Mouse (Mus musculus) retina, postnatal 1 day (tissue): ENCODE results near the gene Inka2.

Source experiments
- DNase-seq: peaks from one replicate; pipeline ENCODE4 v3.0.0-alpha.2; 2012

Gene Inka2

GRCm38 (mm10) chr3:105733538-105733937, 29.1 kb downstream of the Inka2 start:
- DNase-seq = no peak

DNA sequence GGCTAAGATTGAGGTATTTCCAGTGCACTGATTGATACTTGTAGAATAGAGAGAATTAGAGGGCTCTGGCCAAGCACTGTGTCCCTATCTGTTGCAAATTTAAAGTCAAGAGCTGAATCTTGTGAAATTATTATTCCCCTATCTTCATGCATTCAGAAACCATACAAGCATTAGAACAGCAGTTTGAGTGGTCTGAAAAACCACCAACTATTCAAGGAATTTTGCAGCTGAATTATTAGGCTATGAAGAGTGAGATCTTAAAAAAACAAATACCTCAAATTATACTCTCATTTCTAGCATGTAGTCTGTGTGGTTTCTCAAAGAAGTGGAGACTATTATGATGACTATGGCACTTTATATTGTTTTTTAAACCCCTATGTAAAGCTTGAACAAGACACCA, 30.9 kb downstream of the Inka2 start:
- DNase-seq = no peak

DNA sequence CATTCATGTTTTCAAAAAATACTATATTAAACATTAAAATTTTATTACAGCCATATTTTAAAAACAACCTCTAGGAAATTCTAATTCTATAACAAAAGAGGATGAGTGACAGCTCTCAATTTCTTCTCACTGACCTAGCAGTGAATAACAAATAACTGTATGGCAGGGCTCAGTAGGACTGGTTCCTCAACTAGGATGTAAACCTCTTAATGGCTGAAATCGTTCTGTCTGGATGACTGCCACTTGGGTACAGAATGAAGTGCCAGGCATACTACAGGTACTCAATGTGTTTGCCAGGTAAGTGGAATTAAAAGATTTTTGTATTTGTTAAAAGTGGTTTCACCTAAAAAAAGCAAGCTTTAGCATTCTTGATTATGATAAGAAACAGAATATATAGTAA, 31.7 kb downstream of the Inka2 start:
- DNase-seq = no peak

- no peak for DNase-seq
Measured at GRCm38 (mm10) chr3:105737070-105737469, 32.7 kb downstream of the Inka2 start.

DNA sequence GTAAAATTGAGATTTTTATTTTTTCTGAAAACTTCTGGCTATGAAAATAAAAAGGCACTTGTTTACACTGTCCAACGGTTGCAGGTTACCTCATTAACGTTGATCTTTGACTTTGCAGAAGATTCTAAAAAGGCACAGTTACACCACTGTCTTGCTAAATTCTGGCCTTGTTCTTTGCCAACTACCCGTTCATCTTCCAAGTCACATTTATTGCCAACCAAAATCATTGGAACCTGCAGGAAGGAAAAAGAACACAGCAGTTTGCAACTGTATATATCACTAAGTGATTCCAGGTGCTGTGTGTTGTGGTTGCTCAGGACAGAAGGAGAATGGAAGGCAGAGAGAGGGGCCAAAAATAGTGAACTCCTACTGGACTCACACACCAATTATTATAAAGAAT, 33.3 kb downstream of the Inka2 start:
- no peak for DNase-seq

DNA sequence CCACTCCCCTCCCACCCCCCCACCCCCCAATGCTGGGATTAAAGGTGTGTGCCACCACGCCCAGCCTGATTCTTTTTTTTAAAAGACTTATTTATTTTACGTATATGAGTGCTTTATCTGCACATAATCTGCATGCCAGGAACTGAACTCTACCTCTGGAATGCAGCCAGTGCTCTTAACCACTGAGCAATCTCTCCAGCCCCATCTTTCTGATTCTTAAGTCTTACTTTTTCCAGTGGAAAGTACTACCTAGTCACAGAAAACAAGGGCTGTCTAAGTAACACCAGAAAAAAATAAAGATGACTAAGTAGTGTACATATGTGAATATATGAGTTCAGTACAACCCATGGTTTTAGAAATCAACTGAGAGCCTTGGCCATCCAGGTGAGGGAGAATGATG, 42.1 kb downstream of the Inka2 start:
- DNase-seq = no peak

GRCm38 (mm10) chr3:105750810-105751209, 46.4 kb downstream of the Inka2 start:
- DNase-seq = no peak

DNA sequence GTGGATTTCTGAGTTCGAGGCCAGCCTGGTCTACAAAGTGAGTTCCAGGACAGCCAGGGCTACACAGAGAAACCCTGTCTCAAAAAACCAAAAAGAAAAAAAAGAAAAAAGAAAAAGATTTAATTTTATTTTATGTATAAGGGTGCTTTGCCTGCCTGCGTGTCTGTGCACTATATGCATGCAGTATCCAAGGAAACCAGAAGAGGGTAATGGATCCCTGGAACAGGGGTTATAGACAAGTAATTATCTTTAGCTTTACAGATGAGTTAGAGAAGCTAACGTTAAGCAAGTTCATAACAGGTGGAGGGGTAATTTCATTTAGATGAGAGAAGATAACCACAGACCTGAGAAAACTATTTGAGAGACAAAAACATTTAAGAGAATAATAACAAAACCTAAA, 49.8 kb downstream of the Inka2 start:
- no peak for DNase-seq

DNA sequence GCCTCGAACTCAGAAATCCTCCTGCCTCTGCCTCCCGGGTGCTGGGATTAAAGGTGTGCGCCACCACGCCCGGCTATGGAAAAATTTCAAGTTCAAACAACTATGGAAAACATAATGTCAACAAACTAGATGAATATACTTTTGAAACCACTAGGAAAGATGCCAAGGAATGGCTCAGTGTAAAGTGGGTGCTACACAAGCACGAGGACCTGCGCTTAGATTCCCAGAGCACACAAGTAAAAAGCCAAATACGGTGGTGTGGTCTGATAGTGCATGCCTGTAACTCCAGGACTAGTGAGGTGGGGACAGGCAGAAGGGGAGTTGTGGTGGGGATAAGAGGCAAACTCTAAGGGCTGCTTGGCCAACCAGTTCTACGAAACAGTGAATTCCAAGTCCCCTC, 50.7 kb downstream of the Inka2 start:
- DNase-seq = no peak

DNA sequence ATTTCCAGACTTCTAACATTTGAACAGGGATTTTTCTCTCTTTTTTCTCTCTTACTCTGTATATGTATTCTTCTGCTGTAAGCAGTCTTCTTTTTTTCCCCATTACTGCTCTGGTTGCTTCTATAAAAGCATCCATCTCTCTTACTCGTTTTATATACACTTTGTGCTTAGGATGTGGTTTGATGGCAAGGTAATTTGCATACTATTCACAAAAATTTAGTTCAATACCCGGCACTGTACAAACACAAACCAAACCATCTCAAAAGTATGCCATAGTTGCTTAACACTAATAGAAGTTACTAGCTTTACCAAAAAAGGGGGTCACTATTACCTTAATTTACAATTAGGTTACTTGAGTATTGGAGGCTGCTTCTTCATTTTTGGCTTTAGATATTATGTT, 52.1 kb downstream of the Inka2 start:
- DNase-seq = no peak

DNA sequence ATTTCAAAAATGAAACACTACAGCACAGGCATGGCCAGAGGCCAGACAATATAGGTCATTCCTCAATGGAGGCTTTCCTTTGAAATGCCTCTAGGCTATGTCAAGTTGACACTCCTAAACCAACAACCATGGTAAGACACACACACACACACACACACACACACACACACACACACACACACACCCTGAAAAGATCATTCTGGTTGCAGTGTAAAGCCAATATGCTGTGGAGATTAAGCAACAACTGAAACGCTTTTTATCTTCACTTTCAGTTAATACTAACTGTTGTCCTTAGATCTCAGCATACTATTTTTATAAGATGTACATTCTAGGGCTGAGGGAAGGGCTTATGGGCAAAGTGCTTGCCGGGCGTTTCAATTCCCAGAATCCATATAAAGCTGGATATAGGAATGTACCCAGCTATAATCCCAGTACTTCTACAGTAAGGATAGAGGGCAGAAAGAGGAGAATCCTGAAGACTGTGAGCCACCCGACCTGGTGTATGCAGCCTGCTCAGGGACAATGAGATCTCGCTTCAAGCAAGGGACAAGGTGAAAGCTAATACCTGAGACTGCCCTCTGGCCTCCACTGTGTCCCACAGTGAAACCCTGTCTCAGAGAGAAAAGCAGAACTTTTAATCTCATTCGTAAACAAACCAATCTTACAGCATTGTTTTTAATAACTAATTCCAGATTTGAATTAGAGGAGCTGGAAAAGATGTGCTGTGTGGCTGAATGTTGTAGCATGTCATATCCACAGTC, 53.1 kb downstream of the Inka2 start:
- DNase-seq = peak; percentile 32

- no peak for DNase-seq
Measured at GRCm38 (mm10) chr3:105758098-105758497, 53.7 kb downstream of the Inka2 start.

DNA sequence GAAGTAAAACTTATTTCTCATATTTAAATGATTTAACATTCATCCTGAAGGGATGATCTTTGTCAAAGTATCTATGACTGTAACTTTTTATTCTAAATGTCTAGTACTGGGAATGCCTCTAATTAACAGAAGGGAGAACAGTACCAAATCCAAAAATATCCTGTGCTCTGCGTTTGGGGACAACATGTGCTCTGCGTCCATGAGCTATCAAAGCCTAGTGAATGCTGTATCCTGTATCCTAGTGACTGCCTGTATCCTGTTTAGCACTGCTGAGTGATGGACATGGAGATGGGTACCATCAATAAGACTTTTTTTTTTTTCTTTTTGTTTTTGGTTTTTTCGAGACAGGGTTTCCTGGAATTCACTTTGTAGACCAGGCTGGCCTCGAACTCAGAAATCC, 54.3 kb downstream of the Inka2 start:
- no peak for DNase-seq

- DNase-seq = no peak
Measured at GRCm38 (mm10) chr3:105760063-105760462, 55.7 kb downstream of the Inka2 start.

- DNase-seq = no peak
Measured at GRCm38 (mm10) chr3:105763132-105763851, 58.9 kb downstream of the Inka2 start.

DNA sequence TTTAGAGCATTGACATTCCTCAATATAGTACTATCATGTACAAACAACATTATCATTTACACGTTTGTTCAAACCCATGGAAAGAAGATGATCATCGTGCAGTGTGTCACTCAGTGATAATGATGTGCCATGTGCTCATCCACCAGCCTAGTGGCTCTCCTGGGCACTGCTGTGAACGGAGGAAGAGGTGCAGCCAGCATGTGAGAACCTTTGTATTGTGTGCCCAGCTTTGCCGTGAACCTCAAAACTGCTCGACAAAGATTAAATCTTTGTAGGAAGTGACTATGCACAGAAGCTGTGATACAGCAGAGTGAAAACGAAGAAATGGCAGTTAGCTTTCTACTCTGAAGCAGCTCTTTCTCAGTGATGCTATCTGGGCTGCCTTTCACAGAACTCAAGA, 64.1 kb downstream of the Inka2 start:
- no peak for DNase-seq

- DNase-seq = no peak
Measured at GRCm38 (mm10) chr3:105769380-105769779, 65.0 kb downstream of the Inka2 start.
